Mouse (Mus musculus) spleen, postnatal 4 days (tissue): ENCODE measurements around the gene Emc1.
"Not testable (repeated sequence)": the region's sequence is repeated elsewhere in the genome, so short reads cannot be mapped to it uniquely, and the experiment has no call there.

Source experiments
- DNase-seq, 2 experiments: peaks; one replicate each; pipeline ENCODE4 v3.0.0; 2022; ENCODE audit warnings: low spot score in 2 of 2

Emc1 gene

DNA sequence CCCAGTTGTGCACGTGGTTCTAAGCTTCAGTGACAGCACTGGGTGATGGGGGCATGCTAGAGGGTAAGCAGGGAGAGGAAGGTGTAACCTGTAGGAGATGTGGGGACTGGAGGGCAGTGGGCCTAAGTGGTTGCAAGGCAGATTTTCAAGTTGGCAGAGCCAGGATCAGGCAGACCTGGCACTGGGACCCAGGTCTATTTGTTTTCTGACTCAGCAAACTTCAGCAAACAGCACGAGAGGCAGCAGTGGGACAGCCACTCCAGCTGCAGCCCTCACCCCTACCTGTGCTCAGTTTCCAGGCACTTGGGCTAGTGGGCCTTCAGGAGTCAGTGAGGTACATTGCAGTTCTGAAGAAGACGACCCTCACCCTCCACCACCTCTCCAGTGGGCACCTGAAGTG lies 4.8 kb downstream of the Emc1 start:
- no peak for DNase-seq

DNA sequence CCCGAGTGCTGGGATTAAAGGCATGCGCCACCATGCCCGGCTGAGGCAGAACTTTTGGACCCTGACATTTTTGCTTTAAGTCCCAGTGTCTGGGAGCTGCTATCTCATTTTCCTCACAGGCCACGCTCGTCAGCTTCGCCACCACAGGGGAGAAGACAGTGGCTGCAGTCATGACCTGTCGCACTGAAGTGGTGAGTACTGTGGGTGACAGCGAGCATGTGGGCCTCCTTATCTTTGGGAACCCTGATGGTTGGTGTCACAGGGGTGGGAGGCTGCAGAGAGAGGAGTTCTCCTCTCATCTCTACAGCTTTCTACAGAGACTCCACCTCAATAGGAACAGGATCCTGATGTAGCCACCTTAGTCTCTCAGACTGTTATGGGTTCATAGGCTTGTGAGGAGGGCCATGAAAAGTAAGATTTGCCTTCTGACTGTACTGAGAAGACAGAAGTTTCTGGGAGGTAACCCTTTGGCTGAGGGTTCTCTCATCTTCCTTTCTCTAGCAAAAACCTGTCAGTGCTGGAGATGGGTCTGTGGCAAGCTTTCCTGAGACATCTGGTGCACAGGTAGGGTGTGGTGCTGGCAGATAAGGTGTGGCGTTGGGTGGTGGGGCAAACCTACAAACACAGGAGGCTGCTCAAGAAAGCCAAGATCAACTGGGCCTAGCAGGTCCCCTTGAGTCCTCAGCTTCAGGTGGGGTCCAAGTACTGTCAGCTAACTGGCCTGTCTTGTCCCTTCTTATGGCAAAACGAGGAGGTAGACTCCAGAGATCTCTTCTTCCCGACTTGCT lies 8.6 kb downstream of the Emc1 start:
- peak in 1 of 2 experiments; percentile 25 for DNase-seq

DNA sequence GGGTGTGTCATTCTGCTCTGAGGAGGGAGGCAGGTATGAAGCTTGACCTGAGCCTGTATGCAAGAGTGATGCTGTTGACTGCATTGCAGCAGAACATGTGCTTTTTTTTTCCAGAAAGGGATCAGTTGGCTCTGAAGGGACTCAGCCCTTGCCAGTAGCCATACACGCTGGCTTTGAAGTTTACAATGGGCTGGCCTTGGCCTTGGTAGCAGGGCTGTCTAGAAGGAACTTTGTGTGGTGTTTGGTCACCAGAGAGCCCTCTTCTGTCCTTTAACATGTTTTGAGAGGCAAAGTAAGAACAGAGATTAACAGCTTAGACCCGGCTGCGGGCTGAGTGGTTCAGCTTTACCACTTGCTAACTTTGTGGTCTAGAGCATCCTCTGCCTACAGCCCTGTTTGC lies 14.9 kb downstream of the Emc1 start:
- DNase-seq, result no peak

DNA sequence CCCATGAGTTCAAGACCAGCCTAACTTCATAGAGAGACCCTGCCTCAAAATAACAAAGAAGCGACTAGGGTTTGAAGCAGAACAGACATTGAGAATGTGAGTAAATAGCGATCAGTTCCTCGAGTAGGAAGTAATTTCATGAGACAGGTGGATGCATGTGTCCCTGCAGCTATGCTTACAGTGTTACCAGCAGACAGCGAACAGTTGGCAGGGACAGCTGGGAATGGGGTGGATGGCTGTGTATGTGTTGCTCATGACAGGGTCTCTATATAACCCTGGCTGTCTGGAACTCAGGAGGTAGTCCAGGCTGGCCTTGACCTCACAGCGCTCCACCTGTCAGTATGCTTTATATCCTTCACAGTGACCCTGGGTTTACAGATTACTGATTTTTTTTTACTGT lies 15.7 kb downstream of the Emc1 start:
- no peak for DNase-seq

DNA sequence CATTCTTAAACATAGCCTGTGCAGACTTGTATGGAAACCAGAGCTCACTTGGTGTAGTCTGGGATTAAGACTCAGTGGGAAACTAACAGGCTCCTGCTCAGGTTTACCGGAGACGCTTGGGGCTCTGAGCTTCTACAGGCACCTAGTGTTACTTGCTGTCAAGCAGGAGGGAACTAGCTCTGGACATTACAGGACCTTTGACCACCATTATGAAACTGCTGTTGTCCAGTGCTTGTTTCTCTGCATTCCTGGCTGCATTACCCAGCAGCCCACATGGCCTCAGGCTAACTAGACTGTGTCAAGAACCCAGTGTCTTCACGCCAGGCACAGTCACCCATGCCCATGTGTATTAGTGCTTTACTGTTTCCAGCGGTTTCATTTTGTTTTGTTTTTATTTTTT lies 20.7 kb downstream of the Emc1 start:
- DNase-seq, result no peak

DNA sequence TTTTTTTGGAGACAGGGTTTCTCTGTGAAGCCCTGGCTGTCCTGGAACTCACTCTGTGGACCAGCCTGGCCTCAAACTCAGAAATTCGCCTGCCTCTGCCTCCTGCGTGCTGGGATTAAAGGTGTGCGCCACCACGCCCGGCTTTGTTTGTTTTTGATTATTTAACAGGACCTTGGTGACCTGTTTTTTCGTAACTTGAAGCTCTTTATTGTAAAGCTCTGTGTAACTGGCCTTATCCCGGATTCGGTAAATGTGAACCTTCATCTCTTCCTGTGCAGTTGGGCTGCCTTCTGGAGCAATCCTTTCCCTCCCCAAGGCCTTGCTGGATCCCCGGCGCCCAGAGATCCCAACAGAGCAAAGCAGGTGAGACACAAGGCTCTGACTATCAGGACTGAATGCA lies 21.1 kb downstream of the Emc1 start:
- DNase-seq, result no peak

DNA sequence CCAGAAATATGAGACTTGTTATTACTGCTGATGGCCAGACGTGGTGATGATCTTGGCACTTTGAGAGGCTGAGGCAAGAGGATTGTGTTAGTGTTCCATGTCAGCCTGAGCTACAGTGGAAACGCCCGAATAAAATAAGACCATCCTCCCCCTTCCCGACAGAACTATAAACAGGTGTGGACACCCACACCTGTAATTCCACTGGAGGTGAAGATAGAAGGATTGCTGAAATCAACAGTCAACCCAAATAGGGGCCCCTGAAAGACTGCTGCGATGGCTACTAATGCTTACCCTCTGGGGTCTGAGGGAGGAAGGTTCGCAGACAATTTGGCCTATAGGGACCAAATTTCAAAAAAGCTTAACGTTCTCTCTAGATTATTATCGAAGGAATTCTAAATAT lies 27.3 kb downstream of the Emc1 start:
- no peak for DNase-seq

DNA sequence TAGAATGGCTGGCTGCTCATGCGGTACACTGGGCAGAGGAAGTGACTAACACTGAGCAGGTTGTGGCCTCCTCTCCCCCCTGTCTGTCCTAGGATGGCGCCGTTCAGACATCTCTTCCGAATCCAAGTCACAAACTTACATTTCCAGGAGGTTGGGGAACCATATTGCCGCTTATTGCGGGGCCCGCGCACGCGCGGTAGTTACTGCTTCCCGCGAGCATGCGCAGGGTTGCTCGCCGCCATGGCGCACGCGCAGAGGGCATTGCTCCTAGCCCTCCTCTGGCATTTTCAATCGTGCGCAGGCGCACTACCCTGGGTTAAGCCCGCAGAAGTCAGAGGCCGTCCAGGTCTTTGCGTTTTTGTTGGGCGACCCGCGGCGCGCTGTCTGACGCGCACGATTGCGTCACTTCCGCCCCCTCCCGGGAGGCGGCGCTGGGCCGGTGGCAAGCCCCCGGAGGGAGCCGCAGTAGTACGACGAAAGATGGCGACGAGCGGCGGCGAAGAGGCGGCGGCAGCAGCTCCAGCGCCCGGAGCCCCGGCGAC lies 27.9 kb downstream of the Emc1 start:
- peak; percentile 99 to 100 for DNase-seq

DNA sequence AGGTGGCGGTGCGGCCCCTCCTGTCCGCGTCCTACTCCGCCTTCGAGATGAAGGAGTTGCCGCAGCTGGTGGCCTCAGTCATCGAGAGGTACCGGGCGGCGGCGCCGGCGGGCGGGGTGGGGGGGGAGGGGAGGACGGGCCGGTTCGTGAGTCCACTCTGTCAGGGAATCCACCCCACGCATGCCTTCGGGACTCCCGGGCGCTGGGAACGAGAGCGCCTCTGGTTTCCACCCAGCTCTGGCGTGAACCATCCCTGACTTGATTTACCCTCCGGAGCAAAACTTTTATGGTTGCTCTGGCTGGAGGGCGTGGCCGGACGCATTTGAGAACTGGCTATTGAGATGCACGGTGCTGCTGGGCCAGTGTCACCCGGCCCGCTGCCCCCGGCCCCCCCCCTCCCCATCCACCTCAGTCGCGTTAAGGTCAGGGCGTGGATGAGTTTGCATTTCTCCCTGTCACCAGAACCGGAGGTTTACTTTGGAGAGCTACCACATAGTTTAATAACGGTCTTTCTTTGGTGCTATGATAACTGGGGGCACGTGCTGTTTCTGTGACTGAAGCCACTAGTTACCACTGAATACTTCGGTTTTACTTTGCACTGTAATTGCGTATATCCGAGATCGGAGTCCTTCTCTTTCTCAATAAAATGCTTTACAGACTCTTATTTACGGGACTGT lies 28.5 kb downstream of the Emc1 start:
- DNase-seq, result peak in 1 of 2 experiments; percentile 42

DNA sequence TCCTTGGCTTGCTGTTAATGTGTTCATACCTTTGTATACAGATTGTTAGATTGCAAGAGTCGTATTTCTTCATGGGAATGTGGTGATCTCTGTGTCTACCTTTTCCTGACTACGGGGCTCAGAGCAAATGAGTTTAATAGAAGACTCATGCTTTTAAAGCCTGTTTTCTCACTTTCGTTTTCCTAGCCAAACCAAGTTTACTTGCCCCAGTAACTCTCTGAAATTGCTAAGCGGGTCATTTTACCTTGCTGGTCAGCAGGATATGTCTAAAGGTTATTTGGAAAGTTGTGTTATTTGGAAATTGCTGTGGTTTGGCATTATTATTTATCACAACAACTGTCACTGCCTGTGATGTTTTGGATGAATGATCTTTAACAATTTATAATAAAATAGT lies 29.1 kb downstream of the Emc1 start:
- no peak for DNase-seq

DNA sequence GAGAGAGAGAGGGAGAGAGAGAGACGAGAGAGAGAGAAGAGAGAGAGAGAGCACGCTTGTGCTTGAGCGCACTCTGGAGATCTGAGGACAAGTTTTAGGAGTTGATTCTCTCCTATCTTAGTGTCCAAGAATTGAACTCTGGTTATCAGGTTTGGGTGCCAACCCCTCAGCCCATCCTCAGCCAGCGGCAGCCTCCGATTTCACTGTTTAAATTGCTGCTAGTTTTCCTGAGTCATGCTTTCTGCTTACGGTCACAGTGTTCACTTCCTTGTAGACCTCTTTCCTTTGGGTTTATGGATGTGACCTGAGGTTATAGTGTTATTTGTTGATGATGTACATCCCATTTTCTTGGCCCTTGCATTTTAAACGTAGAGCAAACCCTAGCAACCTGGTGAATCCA lies 29.8 kb downstream of the Emc1 start:
- no peak for DNase-seq

DNA sequence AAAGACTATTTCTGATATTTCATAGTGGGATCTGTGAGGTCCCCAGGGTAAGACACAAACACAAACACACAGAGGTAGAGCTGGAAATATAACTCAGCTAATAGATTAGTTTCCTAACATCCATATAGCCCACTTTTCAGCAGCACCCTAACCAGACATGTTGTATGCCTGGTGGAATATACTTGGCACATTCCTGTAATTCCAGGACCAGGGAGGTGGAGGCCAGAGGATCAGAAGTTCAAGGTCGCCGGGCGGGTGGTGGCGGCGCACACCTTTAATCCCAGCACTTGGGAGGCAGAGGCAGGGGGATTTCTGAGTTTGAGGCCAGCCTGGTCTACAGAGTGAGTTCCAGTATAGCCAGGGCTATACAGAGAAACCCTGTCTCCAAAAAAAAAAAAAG lies 33.5 kb downstream of the Emc1 start:
- not testable (repeated sequence) for DNase-seq

DNA sequence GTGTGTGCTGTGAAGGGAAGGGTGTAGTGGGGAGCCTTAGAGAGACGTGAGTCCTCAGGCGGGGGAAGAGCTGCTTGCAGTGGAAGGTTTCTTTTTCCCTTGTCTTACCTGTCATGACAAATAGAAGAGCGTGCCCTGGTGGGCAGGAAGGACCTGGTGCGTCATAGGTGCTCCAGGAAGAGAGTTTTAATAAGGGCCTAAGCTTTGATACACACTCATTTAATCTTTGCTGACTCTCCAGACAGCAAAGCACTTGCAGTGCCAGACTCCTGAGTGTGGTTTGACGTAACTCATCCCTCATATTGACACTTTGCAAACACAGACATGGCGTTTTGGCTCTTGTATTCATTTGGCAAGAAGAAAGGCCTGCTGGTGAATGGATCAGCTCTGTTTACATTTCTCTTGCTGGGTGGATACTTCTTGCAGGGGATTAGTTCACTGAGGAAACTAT lies 34.5 kb downstream of the Emc1 start:
- DNase-seq, result no peak

DNA sequence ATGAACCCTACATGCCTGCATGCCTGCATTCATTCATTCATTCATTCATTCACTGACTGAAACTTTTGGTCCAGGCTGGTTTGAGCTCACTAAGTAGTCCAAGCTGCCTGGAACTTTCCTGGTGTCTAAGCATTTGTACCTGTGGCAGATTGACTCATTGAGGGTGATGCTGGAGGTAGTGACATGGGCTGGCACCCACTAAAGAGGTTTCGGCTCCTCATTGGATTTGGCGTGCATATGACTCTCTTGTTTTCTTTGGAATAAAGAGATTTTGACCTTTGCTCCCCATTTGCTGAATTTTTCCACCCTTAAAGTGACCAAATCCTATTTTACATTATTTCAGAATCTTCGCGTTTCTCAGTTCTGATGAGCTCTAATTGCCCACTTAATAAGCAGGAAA lies 37.2 kb downstream of the Emc1 start:
- no peak for DNase-seq

DNA sequence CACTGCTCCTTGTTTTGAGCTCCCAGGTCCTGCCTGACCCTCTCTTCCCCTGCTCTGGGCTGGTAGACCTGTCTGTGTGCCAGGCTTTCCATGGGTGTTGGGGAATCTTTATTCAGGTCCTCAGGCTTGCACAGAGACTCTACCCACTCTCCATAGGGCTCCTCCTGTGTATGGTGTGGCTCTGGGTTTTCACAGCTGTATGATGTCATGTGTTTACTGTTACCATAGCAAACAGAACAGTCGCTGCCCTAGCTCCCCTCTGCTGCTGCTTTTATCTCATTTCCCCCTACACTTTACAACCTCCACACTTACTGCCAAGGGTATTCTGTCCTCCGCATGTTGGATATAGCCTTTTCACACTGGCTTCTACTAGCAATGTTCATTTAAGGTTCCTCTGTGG lies 43.0 kb downstream of the Emc1 start:
- no peak for DNase-seq

DNA sequence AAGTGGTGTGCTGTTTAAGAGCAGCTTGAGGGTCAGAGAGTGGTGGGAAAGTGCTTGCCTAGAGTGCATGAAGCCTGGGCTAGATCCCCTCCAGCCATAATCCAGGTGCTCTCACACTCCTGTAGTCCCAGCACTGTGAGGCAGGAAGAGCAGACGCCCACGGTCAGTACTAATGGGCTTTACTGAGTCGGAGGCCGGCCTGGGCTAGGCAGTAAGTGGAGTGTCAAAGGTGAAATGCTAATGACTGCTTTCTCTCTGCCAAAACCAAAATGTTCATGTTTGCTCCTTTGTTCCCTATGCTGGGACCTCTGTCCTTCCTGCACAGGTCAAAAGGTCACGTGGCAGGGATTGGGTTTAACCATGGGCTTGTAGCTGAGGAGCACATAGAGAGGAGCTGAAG lies 48.1 kb downstream of the Emc1 start:
- DNase-seq, result no peak

DNA sequence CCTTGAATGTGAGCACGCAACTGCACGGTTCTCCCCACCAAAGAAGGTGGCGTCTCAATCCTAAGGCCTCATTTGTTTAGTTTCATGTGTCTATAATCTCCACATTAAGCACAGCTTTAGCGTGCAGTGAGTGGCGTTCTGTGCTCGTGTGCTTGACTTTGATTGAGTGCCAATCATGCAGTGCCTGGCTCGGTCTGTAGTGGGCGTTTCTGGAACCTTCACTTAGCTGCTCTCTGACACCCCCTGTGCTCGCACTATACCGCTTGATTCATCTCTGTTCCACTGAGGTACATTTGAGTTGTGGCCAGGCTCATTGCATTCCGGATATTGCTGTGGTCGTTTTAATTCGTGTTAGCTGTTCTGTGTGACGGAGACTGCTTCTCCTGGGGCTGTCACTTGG lies 50.8 kb downstream of the Emc1 start:
- DNase-seq, result no peak

DNA sequence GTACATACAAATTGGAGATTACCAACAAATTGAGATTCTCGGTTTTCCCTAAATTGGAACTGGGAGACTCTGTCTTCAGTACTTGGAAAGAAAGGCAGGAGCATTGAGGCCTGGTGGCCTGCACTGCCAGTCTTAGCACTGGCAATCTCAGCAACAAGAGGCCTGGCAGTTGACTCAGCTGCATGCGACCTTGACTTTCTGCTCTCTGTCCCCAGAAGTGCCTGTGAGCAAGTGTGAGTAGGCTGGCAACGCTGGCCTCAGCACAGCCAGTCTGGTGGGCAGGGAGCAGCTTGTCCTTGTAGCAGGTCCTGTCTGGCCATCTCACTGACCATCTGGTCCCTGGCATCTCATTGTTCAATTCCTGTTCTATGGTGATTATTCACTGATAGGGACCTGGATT lies 59.0 kb downstream of the Emc1 start:
- DNase-seq, result no peak

DNA sequence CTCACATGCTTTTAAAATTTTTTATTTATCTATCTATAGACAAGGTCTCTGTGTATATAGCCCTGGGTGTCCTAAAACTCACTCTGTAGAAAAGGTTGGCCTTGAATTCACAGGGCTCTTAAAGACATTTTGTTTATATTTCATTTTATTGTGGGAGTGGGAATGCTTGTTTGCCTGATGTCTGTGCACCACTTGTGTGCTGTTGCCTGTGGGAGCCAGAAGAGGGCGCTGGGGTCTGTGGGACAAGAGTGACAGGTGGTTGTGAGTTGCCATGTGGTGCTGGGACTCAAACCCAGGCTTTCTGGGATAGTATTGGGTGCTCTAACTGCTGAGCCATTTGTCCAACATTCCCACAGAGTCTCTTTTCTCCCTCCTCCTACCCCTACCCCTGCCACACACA lies 65.5 kb downstream of the Emc1 start:
- DNase-seq, result no peak

DNA sequence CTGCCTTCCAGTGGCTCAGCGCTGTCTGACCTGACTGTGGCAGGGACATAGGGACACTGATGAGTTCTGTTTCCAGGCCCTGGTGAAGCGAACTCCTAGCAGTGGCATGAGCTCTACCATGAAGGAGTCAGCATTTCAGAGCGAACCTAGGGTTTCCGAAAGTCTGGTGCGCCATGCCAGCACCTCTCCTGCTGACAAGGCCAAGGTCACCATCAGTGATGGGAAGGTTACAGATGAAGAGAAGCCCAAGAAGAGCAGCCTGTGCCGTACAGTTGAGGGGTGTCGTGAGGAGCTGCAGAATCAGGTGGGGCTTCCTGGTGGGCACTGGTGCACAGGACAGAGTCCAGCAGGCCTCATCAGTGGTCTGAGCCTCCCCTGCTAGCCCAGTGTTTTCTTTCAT lies 69.2 kb downstream of the Emc1 start:
- DNase-seq, result no peak

DNA sequence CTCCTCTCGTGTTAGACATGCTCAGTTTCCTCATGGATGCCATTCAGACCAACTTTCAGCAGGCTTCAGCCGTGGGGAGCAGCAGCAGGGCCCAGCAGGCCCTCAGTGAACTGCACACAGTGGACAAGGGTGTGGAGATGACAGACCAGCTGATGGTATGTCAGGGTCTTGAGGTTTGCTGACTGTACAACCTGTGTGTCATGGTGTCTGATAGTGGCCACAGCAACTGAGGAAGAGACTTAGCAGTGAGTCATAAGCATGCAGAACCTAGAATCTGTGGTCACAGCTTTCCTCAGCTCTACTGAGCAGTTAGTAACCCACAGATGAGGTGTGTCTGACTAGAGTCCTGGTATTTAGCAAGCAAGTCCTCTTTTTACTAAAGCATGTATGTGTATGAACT lies 70.0 kb downstream of the Emc1 start:
- DNase-seq, result no peak

DNA sequence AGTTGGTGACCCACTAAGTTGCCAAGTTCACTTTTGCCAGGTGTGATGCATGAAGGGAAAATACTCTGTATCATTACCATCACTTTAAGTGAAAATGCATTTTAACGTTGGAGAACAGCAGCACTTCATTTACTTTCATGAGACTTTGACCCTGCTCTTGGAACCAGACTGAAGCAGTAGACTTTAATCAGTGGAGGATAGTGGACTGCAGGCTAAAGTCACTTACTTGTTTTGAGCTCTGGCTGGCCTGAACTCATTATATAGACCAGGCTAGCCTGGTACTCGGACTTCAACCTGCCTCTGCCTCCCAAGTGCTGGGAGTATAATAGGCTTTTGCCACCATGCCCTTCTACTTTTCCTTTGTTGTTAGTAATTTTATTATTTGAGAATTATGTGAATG lies 70.9 kb downstream of the Emc1 start:
- no peak for DNase-seq
